Mouse (Mus musculus) C2C12 (cell line): ENCODE data around the gene Alg11.

Experiments used
- CEBPB ChIP-seq: IDR thresholded peaks from one replicate; pipeline ENCODE4 v1.6.1; 2011; ENCODE audit warnings: low read depth, mild to moderate bottlenecking, control low read depth, moderate library complexity
- CTCF ChIP-seq: IDR thresholded peaks from one replicate; pipeline ENCODE4 v1.5.1; 2011; ENCODE audit not compliant: control insufficient read depth, insufficient read depth, insufficient read length
- MAX ChIP-seq: IDR thresholded peaks from one replicate; pipeline ENCODE4 v1.6.1; 2011; ENCODE audit warnings: mild to moderate bottlenecking, control low read depth
- MYOD1 ChIP-seq: IDR thresholded peaks from one replicate; pipeline ENCODE4 v1.6.1; 2011; ENCODE audit warnings: low read depth; ENCODE audit not compliant: control insufficient read depth, insufficient read length
- MYOG ChIP-seq: IDR thresholded peaks from one replicate; pipeline ENCODE4 v1.6.1; 2011; ENCODE audit not compliant: control insufficient read depth, insufficient read length; ENCODE audit errors: extremely low read depth
- USF1 ChIP-seq: IDR thresholded peaks from one replicate; pipeline ENCODE4 v1.6.1; 2011; ENCODE audit warnings: low read depth, mild to moderate bottlenecking, control low read depth, moderate library complexity

GRCm38 (mm10) chr8:22025241-22025640, 35.3 kb upstream of the Alg11 start:
- no peak for TF ChIP-seq CTCF
- no peak for TF ChIP-seq USF1
- TF ChIP-seq MAX = no peak
- TF ChIP-seq MYOG = no peak
- no peak for TF ChIP-seq CEBPB
- no peak for TF ChIP-seq MYOD1
